Mouse (Mus musculus): ENCODE data around the gene Laptm5.

Laptm5 gene

GRCm38 (mm10) chr4:130919750-130920356 lies 6.9 kb downstream of the Laptm5 start:
- no peak for DNase-seq (ENCODE audit: low spot score in 2 of 2)

GRCm38 (mm10) chr4:130920951-130921693 lies 8.2 kb downstream of the Laptm5 start:
- no peak for DNase-seq (ENCODE audit: low spot score in 2 of 2)

GRCm38 (mm10) chr4:130921986-130922385 lies 9.1 kb downstream of the Laptm5 start:
- DNase-seq (ENCODE audit: low spot score in 2 of 2), result no peak

GRCm38 (mm10) chr4:130926274-130926673 lies 13.3 kb downstream of the Laptm5 start:
- DNase-seq (ENCODE audit: low spot score in 2 of 2), result no peak

GRCm38 (mm10) chr4:130927821-130928220 lies 14.9 kb downstream of the Laptm5 start:
- DNase-seq (ENCODE audit: low spot score in 2 of 2), result peak in 1 of 2 experiments; percentile 39

GRCm38 (mm10) chr4:130942644-130943043 lies 29.7 kb downstream of the Laptm5 start:
- peak in 1 of 2 experiments; percentile 30 for DNase-seq (ENCODE audit: low spot score in 2 of 2)

GRCm38 (mm10) chr4:130944112-130944511 lies 31.2 kb downstream of the Laptm5 start, which contains the start of gene Matn1:
Gene Matn1, plus strand, starts transcription at chr4:130944385.
- no peak for DNase-seq (ENCODE audit: low spot score in 2 of 2)

GRCm38 (mm10) chr4:130944779-130945178 lies 31.9 kb downstream of the Laptm5 start:
- no peak for DNase-seq (ENCODE audit: low spot score in 2 of 2)

GRCm38 (mm10) chr4:130947094-130947647 lies 34.2 kb downstream of the Laptm5 start:
- DNase-seq (ENCODE audit: low spot score in 2 of 2), result peak in 1 of 2 experiments; percentile 29

GRCm38 (mm10) chr4:130949821-130950384 lies 37.0 kb downstream of the Laptm5 start:
- no peak for DNase-seq (ENCODE audit: low spot score in 2 of 2)

- peak in 1 of 2 experiments; percentile 64 for DNase-seq (ENCODE audit: low spot score in 2 of 2)
Observed at GRCm38 (mm10) chr4:130952531-130952930, 39.6 kb downstream of the Laptm5 start.

GRCm38 (mm10) chr4:130957156-130957555 lies 44.2 kb downstream of the Laptm5 start:
- DNase-seq (ENCODE audit: low spot score in 2 of 2), result no peak

GRCm38 (mm10) chr4:130958812-130959211 lies 45.9 kb downstream of the Laptm5 start:
- no peak for DNase-seq (ENCODE audit: low spot score in 2 of 2)

- DNase-seq (ENCODE audit: low spot score in 2 of 2), result no peak
Observed at GRCm38 (mm10) chr4:130959678-130960077, 46.8 kb downstream of the Laptm5 start.

- DNase-seq (ENCODE audit: low spot score in 2 of 2), result peak; percentile 26 to 89
Observed at GRCm38 (mm10) chr4:130960118-130960734, 47.3 kb downstream of the Laptm5 start.

GRCm38 (mm10) chr4:130971278-130971677 lies 58.4 kb downstream of the Laptm5 start:
- DNase-seq (ENCODE audit: low spot score in 2 of 2), result no peak

GRCm38 (mm10) chr4:130972421-130972829 lies 59.5 kb downstream of the Laptm5 start:
- DNase-seq (ENCODE audit: low spot score in 2 of 2), result no peak

- DNase-seq (ENCODE audit: low spot score in 2 of 2), result peak in 1 of 2 experiments; percentile 48
Observed at GRCm38 (mm10) chr4:130973332-130974263, 60.7 kb downstream of the Laptm5 start.

GRCm38 (mm10) chr4:130978981-130979380 lies 66.1 kb downstream of the Laptm5 start:
- DNase-seq (ENCODE audit: low spot score in 2 of 2), result no peak

GRCm38 (mm10) chr4:130984416-130985182 lies 71.7 kb downstream of the Laptm5 start:
- DNase-seq (ENCODE audit: low spot score in 2 of 2), result no peak

All from left cerebral cortex, adult 9 months (tissue).